8 mouse cellular contexts compared by ENCODE assay signal in genomic region chr12:84362872-84363271, GRCm38 (mm10). TPM values are rescaled to one million over a fixed set of nuclear protein-coding genes. Genes with fewer than 3 reads are reported as not detected.
DNase-seq lines count a peak whose midpoint lies in the region; ATAC-seq lines count a peak whose summit lies in the region.
"Had no signal": no experiment of that assay in that cellular context is flagged by ENCODE, and none has a peak within 500 bp of the region (broad histone marks: within the 10 kb centered on the region; RNA-seq: fewer than 3 reads in every experiment).

No protein-coding gene starts in this region.

- H3K36me3 ChIP-seq in lung, embryonic 16.5 days (ENCODE audit: control insufficient read depth, insufficient read depth, low read length) = peaks cover 6% of the 10 kb centered on the region
- H3K36me3 ChIP-seq in forebrain, embryonic 10.5 days (replicated peaks) = peaks cover 12% of the 10 kb centered on the region
- H3K36me3 ChIP-seq in limb, embryonic 13.5 days = peaks cover 10% of the 10 kb centered on the region
- peaks cover 5% of the 10 kb centered on the region; the same call in 1 of the 2 replicates for H3K36me3 ChIP-seq in stomach, embryonic 16.5 days (ENCODE audit: control insufficient read depth, insufficient read depth, low read length)

- 23% methylated on average over 2 of the region's 2 CpGs for WGBS in lung, embryonic 16.5 days
- 65% methylated on average over 2 of the region's 2 CpGs for WGBS in forebrain, embryonic 10.5 days
- WGBS in limb, embryonic 13.5 days = 56% methylated on average over 2 of the region's 2 CpGs
- WGBS in stomach, embryonic 16.5 days = 26% methylated on average over 2 of the region's 2 CpGs

- no peak overlapping the region for H3K9ac ChIP-seq in lung, embryonic 16.5 days (ENCODE audit: low read length)
- H3K9ac ChIP-seq in limb, embryonic 13.5 days = peak overlapping the region; percentile 89
- no peak overlapping the region for H3K9ac ChIP-seq in stomach, embryonic 16.5 days (ENCODE audit: low read length)

- DNase-seq in lung, postnatal 10 days = no peak
- DNase-seq in forebrain, embryonic 10.5 days (ENCODE audit: extremely low spot score, low spot score) = no peak
- no peak for DNase-seq in yolk sac, embryonic 10.5 days (ENCODE audit: low spot score)
- DNase-seq: kidney, postnatal 4 days had no signal

- H3K27ac ChIP-seq in lung, embryonic 16.5 days (ENCODE audit: low read length) = no peak overlapping the region
- H3K27ac ChIP-seq in forebrain, embryonic 10.5 days = no peak overlapping the region
- no peak overlapping the region for H3K27ac ChIP-seq in limb, embryonic 13.5 days
- no peak overlapping the region for H3K27ac ChIP-seq in stomach, embryonic 16.5 days (ENCODE audit: low read length)

- H3K9me3 ChIP-seq in lung, embryonic 16.5 days (ENCODE audit: control insufficient read depth, low read length) = no peaks in the 10 kb centered on the region
- H3K9me3 ChIP-seq in forebrain, embryonic 10.5 days = no peaks in the 10 kb centered on the region
- H3K9me3 ChIP-seq in limb, embryonic 13.5 days = no peaks in the 10 kb centered on the region
- no peaks in the 10 kb centered on the region for H3K9me3 ChIP-seq in stomach, embryonic 16.5 days (replicated peaks; ENCODE audit: control insufficient read depth, low read length)

- H3K4me3 ChIP-seq in lung, embryonic 16.5 days (ENCODE audit: low read length) = peak overlapping the region; percentile 100
- peak overlapping the region; percentile 91 for H3K4me3 ChIP-seq in forebrain, embryonic 10.5 days
- peak overlapping the region; percentile 98 for H3K4me3 ChIP-seq in limb, embryonic 13.5 days
- H3K4me3 ChIP-seq in stomach, embryonic 16.5 days (replicated peaks; ENCODE audit: low read length) = peak overlapping the region; percentile 100

- H3K27me3 ChIP-seq in lung, embryonic 16.5 days (ENCODE audit: control insufficient read depth, insufficient read depth, low read depth, low read length) = no peaks in the 10 kb centered on the region
- H3K27me3 ChIP-seq in forebrain, embryonic 10.5 days (ENCODE audit: poor library complexity, severe bottlenecking) = no peaks in the 10 kb centered on the region
- H3K27me3 ChIP-seq in limb, embryonic 13.5 days = no peaks in the 10 kb centered on the region
- no peaks in the 10 kb centered on the region for H3K27me3 ChIP-seq in stomach, embryonic 16.5 days (ENCODE audit: control insufficient read depth, insufficient read depth, low read length)

- peaks cover 10% of the 10 kb centered on the region for H3K4me1 ChIP-seq in lung, embryonic 16.5 days (replicated peaks; ENCODE audit: control insufficient read depth, insufficient read depth, low read length)
- peaks cover 29% of the 10 kb centered on the region for H3K4me1 ChIP-seq in forebrain, embryonic 10.5 days
- H3K4me1 ChIP-seq in limb, embryonic 13.5 days = peaks cover 21% of the 10 kb centered on the region
- peaks cover 10% of the 10 kb centered on the region for H3K4me1 ChIP-seq in stomach, embryonic 16.5 days (ENCODE audit: control insufficient read depth, insufficient read depth, low read length)

- H3K4me2 ChIP-seq in lung, embryonic 16.5 days (ENCODE audit: low read depth, low read length) = peak overlapping the region; percentile 83
- peak overlapping the region; percentile 83 for H3K4me2 ChIP-seq in limb, embryonic 13.5 days (replicated peaks)
- H3K4me2 ChIP-seq in stomach, embryonic 16.5 days (ENCODE audit: low read depth, low read length) = peak overlapping the region; percentile 78

- ATAC-seq in lung, embryonic 16.5 days (ENCODE audit: low read depth) = no peak
- no peak for ATAC-seq in limb, embryonic 13.5 days (ENCODE audit: low FRiP score, low read depth)
- ATAC-seq in stomach, embryonic 16.5 days (ENCODE audit: insufficient read depth, low FRiP score) = no peak
- no peak for ATAC-seq in frontal cortex, adult (ENCODE audit: low TSS enrichment)

RNA-seq across cellular contexts. Expression of gene Fam161b, which starts 1.2 kb away (rescaled TPM):
- polyA plus RNA-seq in lung, embryonic 16.5 days (2015; fragmentation: Nextera tagmentation; extraction: Ambion mirVana) = 5.2 and 5.6 TPM in 2 replicates
- polyA plus RNA-seq in forebrain, embryonic 10.5 days (2016; fragmentation: Nextera tagmentation; extraction: Ambion mirVana) = 4.7 and 5.6 TPM in 2 replicates
- 3.8 and 4.5 TPM in 2 replicates for polyA plus RNA-seq in limb, embryonic 13.5 days (2015; fragmentation: Nextera tagmentation; extraction: Ambion mirVana)
- 2.6 and 3.6 TPM in 2 replicates for polyA plus RNA-seq in stomach, embryonic 16.5 days (2015; fragmentation: Nextera tagmentation; extraction: Ambion mirVana)

RNA-seq across cellular contexts. Expression of gene Coq6, which starts 1.4 kb away (rescaled TPM):
- 43.7 and 48.5 TPM in 2 replicates for polyA plus RNA-seq in lung, embryonic 16.5 days (2015; fragmentation: Nextera tagmentation; extraction: Ambion mirVana)
- polyA plus RNA-seq in forebrain, embryonic 10.5 days (2016; fragmentation: Nextera tagmentation; extraction: Ambion mirVana) = 46.8 and 49.2 TPM in 2 replicates
- 47.4 and 50.7 TPM in 2 replicates for polyA plus RNA-seq in limb, embryonic 13.5 days (2015; fragmentation: Nextera tagmentation; extraction: Ambion mirVana)
- 43.6 and 47.8 TPM in 2 replicates for polyA plus RNA-seq in stomach, embryonic 16.5 days (2015; fragmentation: Nextera tagmentation; extraction: Ambion mirVana)

RNA-seq across cellular contexts. Expression of gene Entpd5, which starts 46.0 kb away (rescaled TPM):
- 19.1 and 20.4 TPM in 2 replicates for polyA plus RNA-seq in lung, embryonic 16.5 days (2015; fragmentation: Nextera tagmentation; extraction: Ambion mirVana)
- 9.9 and 10.3 TPM in 2 replicates for polyA plus RNA-seq in forebrain, embryonic 10.5 days (2016; fragmentation: Nextera tagmentation; extraction: Ambion mirVana)
- 10.2 and 11.6 TPM in 2 replicates for polyA plus RNA-seq in limb, embryonic 13.5 days (2015; fragmentation: Nextera tagmentation; extraction: Ambion mirVana)
- 26.0 and 27.0 TPM in 2 replicates for polyA plus RNA-seq in stomach, embryonic 16.5 days (2015; fragmentation: Nextera tagmentation; extraction: Ambion mirVana)

RNA-seq across cellular contexts. Expression of gene Bbof1, which starts 46.0 kb away (rescaled TPM):
- 3.5 TPM in 2 replicates for polyA plus RNA-seq in lung, embryonic 16.5 days (2015; fragmentation: Nextera tagmentation; extraction: Ambion mirVana)
- 0.92 and 0.98 TPM in 2 replicates for polyA plus RNA-seq in forebrain, embryonic 10.5 days (2016; fragmentation: Nextera tagmentation; extraction: Ambion mirVana)
- polyA plus RNA-seq in limb, embryonic 13.5 days (2015; fragmentation: Nextera tagmentation; extraction: Ambion mirVana) = 1.0 and 1.3 TPM in 2 replicates
- polyA plus RNA-seq in stomach, embryonic 16.5 days (2015; fragmentation: Nextera tagmentation; extraction: Ambion mirVana) = 0.70 and 0.89 TPM in 2 replicates

RNA-seq across cellular contexts. Expression of gene Zfp410, which starts 46.2 kb away (rescaled TPM):
- 75.8 and 93.8 TPM in 2 replicates for polyA plus RNA-seq in lung, embryonic 16.5 days (2015; fragmentation: Nextera tagmentation; extraction: Ambion mirVana)
- 119 and 120 TPM in 2 replicates for polyA plus RNA-seq in forebrain, embryonic 10.5 days (2016; fragmentation: Nextera tagmentation; extraction: Ambion mirVana)
- 97.3 and 102 TPM in 2 replicates for polyA plus RNA-seq in limb, embryonic 13.5 days (2015; fragmentation: Nextera tagmentation; extraction: Ambion mirVana)
- 65.4 and 70.2 TPM in 2 replicates for polyA plus RNA-seq in stomach, embryonic 16.5 days (2015; fragmentation: Nextera tagmentation; extraction: Ambion mirVana)
